Mouse (Mus musculus) frontal cortex, postnatal 14 days (tissue): ENCODE measurements around the gene Inpp5b.
A peak's percentile ranks its signal among the peaks of the same experiment; 100 is the strongest.
"Not testable (repeated sequence)": the region's sequence is repeated elsewhere in the genome, so short reads cannot be mapped to it uniquely, and the experiment has no call there.

Source experiments
- DNase-seq, 2 experiments: peaks; one replicate each; pipeline ENCODE4 v3.0.0; 2022; ENCODE audit warnings: low spot score in 2 of 2

Gene Inpp5b

DNA sequence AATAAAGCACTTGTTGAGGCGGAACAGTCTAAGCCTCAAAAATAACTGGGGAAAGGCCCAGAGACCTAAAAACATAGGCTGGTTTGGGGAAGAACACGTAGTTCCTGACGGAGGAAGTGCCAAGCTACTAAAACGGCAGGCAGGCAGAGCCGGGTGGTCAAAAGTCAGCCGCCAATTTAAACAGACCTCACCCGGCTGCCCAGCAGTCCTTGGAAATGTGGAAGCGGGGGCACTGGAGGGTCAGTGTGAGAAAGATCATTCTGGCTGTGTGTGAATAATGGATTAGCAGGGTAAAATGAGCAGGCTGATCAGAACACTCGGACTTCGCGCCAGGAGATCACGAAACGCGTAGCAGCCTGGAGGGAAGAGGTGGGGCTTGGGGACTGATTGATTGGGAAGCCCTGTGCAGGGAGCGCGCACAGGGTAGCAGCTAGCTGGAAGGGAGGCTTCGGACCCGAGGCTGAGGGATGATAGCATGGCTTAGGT is 31.6 kb upstream of the Inpp5b start:
- DNase-seq = no peak

DNA sequence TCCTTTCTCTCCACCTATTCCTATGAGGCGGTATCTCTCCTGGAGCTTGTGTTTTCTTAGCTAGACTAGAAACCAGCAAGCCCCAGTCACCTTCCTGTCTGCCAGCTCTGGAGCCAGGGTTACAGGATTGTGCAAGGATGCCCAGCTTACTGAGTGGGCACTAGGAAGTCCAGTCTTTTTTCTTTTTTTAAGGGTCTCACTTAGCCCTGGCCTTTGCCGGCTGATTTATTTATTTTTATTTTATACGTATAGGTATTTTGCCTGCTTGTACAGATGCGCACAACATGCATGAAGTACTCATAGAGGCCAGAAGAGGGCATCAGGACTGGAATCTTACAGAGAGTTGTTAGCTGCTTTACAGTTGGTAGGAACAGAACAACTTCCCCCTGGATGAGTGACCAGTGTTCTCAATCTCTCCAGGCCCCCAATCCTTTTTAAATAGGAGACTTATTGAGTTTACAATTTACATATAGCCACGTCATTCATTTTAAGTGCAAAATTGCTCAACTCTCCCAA is 30.8 kb upstream of the Inpp5b start:
- DNase-seq = no peak

DNA sequence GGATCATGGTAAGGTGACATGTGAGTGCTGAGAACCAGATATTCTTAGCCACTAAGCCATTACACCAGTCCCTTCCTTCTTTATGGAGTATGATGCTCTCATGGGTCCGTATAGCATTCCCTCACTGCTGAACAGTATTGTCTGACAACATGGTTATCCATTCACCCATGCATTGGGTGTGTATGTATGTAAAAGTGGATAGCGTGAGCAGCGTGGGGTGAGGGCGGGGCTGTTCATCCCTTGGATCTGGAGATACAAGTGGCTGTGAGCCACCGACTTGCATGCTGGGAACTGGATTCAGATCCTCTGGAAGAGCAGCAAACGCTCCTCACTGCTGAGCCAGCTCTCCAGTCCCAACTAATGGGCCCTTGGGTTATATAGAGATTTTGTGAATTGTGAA is 29.0 kb upstream of the Inpp5b start:
- no peak for DNase-seq

DNA sequence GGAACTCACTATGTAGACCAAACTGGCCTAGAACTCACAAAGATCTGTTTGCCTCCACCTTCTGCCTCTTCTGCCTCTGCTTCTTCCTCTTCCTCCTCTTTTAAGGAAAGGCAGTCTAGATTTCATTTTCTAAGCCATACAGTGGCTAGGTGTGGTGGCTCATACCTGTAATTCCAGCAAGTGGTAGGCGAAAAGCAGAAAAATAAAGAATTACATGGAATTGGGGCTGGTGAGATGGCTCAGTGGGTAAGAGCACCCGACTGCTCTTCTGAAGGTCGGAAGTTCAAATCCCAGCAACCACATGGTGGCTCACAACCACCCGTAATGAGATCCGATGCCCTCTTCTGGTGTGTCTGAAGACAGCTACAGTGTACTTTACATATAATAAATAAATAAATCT is 27.8 kb upstream of the Inpp5b start:
- DNase-seq = not testable (repeated sequence)

DNA sequence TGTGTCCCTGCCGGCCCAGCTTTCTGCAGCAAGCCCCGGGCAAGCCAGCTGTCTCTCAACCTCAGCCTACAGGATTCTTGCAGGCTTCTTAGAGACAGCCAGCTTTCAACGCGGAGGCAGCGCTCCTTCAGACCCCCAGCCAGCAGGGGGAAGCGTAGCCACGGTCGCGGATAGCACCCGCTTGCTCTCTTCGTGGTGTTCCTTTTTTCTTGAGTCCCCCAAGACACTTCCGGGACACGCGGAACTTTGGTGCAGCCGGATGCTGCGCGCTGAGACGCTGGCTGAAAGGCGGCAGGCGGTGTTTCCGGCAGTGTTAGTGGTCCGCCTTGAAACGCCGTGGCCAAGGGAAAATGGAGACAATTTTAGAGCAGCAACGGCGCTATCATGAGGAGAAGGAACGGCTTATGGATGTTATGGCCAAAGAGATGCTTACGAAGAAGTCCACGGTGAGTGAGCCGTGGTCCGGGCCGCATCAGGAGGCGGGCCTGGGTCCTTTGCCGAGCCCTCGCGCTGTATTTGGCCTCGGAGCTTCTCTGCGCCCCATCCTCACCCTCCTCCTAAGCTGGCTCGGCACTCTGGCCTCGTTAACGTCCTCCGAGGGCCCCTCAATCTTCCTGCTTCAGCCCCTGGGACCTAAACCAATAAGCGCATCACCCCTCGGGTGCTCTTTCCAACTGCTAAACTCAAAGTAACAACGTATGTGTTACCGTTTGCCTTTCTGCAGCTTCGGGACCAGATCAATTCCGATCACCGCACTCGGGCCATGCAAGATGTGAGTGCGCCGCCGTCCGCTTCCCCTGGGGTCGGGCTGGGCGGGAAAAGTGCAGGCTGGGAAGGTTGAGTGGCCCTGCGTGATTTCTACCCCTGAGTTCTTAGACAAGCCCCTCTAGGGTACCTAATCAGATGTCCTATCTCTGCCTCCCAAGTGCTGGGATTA is 26.8 kb upstream of the Inpp5b start, which contains the start of gene Sf3a3:
Gene Sf3a3, plus strand, starts transcription at position 232 of the 937 bp plus-strand sequence.
- peak; percentile 90 to 91 for DNase-seq

DNA sequence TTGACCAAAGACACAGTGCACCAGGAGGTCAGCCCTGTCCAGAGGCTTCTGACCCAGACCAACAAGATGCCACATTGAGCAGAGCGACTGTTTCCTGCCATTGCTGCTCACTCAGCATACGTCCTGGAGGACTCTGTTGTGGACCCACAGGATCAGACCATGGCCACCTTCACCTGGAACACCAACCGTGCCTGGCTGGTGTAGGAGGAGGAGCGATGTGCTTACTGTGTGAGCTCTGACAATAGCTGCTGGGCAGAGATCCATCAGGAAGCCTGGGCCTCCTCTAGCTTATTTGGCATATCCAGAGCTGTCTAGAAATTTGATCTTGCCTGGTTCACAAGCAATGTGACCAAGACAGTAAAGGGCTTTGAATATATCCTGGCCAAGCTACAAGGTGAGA is 22.5 kb upstream of the Inpp5b start:
- no peak for DNase-seq

DNA sequence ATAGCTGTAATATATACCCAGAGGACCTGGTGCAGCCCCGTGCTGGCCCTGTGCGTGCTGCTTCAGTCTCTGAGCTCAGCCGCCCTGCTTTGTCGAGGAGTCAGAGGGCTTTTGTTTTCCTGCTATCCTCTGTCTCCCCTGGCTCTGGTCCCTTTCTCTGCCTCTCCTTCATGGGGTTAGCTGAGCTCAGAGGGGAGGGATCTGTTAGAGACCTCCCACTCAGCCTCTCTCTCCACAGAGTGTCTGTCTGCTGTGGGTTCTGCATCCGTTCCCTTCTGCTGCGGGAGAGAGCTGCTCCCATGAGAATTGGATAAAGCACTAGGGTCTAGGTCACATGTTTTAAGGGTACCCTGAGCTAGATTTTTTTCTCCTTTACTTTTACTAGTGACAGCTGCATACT is 15.5 kb upstream of the Inpp5b start:
- no peak for DNase-seq

DNA sequence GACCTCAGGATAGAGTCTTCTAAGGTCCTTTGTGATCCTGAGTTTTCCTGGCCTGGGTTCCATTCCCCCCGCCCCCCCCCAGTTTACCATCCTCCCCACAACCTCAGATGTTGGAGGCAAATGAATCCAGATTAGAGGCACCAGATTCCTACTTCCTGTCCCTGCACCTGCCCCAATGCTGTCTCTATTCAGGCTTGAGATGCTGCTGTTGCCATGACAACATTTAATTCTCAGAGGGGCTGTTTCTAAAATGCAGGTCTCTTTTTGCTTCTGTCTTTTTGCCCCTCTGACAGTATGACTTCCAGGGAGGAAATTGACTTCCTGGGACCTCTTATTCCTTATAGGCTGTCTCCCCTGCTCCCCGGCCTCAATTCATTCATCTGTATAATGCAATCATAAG is 4.7 kb upstream of the Inpp5b start:
- no peak for DNase-seq

DNA sequence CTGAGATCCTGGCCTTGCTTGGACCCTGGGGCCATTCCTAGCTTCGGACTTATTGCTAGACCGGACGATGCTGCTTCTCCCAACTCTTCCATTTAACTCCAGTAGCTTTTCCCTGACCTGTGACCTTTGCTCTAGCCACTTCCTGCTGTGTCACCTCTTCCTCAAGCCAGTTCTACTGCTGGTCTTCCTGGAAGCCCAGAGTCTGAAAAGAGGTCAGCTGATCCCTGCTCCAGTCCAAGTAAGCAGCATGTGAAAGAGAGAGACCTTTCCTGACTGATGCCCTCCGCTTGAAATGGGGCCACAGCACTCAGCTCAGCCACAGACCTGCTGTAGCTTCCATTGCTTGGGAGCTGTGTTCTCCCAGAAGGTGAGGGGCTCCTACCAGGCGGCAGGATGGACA is 4.2 kb upstream of the Inpp5b start:
- no peak for DNase-seq

DNA sequence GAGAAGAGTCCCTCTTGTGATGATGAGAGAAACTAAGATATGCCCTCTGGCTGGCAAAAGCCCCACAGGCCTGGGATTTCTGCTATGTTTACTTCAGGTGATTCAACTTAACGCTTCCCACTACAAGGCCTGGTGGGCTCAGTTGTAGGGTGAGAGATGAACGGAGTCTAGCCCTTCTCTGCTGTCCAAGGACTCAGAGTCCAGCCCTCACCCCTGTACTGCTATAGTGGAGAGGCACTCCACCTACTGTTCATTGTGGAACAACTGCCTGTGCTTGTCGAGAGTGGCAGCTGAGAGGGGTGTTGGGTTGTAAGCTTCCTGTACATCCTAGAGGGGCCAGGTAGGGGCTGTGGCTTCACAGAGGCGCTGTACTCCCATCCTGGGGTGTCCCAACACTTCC is 3.6 kb upstream of the Inpp5b start:
- no peak for DNase-seq

DNA sequence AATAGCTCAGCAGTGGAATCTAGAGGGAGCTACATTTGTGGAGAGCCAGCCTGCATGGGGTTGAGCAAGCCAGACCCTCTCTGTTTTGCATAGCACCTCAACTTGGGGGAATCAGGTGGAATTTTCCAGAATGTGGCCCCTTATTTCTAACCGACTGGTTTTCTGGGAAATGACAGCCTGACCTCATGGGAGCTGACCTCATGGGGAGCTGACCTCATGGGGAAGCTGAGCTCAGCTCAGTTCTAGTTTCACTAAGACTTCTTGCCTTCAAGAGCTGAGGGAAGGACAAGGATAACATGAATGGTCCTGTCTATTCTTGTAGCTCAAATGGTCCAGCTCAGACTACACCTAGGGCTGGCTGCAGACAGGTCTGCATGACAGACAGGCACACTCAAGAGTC is 2.9 kb upstream of the Inpp5b start:
- no peak for DNase-seq

DNA sequence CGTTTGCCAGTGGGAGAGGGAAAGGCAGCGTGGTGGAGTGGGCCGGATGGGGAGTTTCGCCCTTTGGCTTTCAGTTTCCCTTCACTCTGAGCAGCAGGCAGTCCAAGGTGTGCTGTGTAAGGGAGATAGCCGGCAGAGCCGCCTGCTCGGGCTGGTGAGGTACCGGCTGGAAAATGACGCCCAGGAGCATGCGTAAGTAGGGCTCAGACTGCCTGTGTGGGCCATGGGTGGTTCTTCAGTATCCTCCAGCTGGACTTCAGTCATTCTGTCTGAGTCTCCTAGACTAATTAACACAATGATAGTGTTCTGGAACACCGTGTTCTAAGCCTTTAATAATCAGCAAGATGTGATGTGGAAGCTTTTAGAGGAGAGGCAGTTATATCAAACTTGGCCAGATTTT is 1.2 kb downstream of the Inpp5b start:
- DNase-seq = no peak

DNA sequence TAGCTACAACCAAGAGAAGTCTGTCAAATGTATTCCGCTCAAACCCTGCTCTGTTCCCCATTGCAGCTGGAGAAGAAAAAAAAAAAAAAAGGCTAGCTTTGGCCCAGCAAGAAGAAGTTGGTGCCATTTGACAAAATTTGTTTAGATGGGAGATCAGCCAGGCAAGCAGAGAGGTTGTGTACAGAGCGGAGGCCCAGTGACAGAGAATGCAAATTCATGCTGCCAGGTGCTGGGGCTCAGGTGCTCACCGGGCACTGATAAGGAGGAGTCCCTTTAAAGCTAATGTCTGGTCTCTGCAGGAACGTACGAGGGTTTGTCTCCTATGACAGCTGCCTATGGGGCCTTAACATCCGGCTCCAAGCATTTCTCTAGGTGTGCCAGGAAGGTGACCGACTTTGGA is 4.9 kb downstream of the Inpp5b start:
- no peak for DNase-seq

DNA sequence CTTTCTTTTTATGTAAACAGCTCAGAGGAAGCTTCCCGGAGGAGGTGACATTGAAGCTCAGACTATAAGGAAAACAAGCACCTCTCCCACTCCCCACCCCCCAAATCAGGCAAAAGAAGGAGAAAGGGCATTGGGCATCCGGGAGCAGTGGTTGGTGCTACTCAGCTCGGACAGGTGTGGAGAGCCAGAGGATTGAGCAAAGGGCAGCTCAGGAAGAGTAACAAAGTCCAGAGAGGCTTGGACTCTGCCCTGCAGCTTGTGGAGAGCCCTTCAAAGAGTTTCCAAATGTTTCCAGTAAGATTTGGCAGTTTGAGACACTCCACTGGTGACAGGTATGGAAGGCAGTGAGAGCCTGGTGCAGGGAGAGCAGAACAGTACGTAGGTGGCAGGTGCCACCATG is 6.2 kb downstream of the Inpp5b start:
- DNase-seq = no peak

DNA sequence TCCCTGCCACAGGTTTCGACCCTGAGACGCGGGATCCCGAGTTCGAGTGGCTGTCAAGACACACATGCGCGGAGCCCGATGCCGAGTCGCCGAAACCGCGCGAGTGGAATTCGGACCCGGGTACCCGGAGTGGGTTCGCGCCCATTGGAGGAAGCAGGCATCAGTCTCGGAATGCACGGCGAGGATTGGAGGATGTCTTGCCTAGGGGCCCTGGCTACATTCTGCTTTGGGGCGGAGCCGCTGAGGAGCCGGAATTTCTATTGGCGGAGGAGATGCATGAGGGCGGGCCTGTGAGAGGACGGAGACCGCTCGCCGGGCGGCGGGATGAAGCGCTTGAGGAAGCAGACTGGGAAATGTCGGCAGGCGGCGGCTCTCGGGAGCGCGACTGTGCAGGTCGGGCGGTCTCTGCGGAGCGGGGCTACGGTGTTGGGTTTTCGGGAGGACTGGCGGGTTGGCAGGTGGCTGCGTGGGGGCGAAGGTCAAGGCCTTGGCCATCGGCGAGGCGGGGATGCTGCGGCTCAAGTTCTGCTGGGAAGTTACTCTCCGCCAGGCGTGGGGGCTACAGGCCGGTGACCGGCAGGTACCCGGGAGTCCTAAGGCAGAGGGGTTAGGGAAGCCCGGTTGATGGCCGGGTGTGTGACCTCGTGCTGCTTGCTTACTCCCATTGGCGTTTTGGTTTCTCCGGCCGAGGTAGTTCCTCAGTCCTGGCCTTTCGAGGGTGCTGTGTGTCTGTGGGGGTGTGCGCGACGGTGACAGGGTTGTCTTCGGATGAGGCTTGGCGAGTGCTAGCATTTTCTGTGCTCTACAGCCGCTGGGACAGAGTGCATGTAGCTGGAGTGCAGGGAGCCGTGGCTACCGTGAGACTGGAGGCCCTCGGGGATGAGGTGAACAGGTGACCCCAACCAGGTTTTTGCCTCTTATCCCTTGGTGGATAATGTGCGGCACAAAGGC is 9.9 kb downstream of the Inpp5b start:
- DNase-seq = peak; percentile 97 to 99

DNA sequence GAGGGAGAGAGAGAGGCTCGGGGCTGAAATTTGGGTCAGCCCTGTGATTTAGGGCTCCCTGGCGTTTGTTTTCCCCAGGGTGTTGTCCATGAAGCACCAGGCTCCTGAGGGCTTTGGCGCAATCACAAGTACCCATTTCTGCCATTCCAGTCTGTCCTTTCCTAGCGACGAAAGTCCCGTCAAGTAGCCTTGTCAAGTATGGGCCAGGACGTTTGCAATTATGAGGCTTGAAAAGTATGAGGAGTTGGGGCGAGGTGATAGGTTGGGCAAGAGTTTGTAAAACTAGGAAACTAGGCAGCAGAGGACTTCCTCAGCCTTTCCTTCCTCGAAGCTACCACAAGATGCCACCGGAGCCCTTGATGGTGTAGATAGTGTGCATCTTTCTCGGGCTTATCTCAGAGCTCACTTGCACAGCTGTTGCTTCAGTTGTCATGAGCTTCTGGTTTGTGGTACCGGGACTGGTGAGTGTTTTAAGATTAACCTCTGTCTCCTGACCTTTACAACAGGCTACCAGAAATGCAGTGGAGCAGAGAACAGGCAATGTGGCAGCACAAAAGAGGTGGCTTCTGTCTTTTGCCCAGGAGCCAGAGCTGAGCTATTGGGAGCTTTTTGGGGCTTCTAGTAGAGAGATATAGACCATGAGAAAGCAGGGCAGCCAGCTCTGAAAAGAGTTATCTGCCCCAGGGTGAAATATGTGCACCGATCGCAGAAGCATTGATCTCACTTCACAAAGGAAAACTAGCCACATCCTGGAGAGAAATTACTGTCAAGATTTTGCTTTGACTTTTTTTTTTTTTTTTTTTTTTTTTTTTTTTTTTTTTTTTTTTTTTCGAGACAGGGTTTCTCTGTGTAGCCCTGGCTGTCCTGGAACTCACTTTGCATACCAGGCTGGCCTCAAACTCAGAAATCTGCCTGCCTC is 10.9 kb downstream of the Inpp5b start:
- DNase-seq = no peak

DNA sequence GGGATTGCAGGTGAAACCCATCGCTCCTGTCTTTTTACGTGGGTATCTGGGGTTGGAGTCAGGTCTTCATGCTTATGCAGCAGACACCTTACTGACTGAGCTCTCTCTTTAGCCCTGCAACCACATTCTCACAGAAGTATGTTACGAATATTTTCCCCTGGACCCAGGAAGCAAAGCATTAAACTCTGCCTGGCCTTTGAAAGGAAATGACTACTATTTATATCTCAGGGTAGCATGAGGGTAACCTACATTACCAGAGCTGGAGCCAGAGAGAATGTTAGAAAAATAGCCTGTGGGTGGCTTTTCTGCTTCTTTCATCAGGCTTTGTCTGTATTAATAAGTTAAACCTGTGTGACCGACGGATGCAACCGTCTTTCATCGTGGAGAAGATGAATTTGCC is 13.9 kb downstream of the Inpp5b start:
- no peak for DNase-seq

DNA sequence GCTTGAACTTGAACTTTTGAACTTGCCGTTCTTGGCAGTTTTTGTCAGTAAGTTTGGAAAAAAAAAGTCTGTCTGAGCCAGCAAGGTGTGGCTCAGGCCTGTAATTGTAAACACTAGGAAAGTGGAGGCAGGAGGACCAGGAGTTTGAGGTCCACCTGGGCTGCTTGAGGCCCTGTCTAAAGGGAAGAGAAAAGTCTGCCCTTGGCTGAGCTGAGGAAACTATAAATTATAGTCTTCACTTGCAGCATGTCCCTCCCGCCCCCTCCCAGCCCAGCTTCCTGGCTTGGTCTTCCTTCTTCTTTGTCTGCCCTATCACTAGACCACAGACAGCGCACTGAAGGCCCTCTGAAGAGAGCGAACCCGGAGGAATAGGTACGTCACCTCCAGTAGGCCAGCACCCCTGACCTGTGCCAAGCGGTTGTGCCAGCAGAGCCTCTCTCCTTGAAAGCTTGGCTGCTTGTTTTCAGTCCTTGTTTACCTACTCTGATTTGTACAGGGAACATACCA is 17.7 kb downstream of the Inpp5b start:
- no peak for DNase-seq

DNA sequence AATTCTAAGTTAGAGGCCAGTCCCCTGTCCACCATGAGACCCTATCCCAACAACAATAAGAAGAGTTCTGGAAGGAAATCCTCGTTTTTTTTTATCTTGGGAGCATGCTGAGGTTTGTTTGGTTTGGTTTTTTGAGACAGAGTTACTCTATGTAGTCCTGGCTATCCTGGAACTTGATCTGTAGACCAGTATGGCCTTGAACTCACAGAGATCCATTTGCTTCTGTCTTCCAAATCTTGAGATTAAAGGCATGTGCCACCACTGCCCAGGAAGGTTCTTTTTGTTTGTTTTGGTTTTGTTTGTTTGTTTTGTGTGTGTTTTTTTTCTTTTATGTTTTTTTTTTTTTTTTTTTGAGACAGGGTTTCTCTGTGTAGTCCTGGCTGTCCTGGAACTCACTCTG is 19.6 kb downstream of the Inpp5b start:
- no peak for DNase-seq

DNA sequence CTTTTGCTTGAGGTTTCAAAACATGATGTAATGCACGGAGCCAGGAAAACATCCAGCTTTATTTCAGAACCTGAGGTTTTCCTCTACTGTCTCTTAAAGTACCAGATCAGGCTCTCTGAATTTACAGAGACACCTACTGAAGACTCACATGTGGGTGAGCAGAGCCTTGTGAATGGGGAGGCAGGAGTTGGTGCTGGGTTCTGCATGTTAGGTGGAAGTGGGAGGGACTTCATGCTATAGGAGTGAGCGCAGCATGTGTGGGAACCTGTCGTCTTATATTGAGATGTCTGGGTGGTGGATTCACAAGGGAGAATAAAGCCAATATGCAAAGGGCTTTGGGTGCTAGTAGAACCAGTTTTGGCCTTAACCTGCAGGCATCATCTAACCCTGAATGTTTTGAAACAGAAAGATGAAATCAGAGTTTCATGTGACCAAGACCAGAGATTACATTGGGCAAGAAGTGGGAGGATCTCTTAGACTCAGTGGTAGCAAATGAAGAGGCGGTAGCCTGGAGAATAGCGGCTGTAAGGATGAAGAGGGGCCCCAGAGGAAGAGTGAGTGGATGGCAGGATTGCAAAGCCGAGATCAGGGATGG is 21.3 kb downstream of the Inpp5b start:
- no peak for DNase-seq
